Mouse (Mus musculus) brain, embryonic 14.5 days (tissue): Measurements from ENCODE around the gene Smdt1. TPM values are rescaled to one million over a fixed set of nuclear protein-coding genes. Genes with fewer than 3 reads are reported as not detected.
"Not testable (repeated sequence)": the region's sequence is repeated elsewhere in the genome, so short reads cannot be mapped to it uniquely, and the experiment has no call there.

ENCODE experiments used
- DNase-seq: peaks from one replicate; pipeline ENCODE4 v3.0.0-alpha.2; 2011; ENCODE audit warnings: low read depth
- CTCF ChIP-seq: fragments of 200-500 bp; IDR thresholded peaks from 2 replicates; pipeline ENCODE4 v1.5.1; 2012; ENCODE audit warnings: inconsistent platforms, mild to moderate bottlenecking, moderate library complexity, borderline replicate concordance; ENCODE audit not compliant: insufficient read depth, insufficient read length; ENCODE audit errors: extremely low read depth
- POLR2A ChIP-seq: fragments of 200-500 bp; IDR thresholded peaks from 2 replicates; pipeline ENCODE4 v1.6.1; 2012; ENCODE audit warnings: mild to moderate bottlenecking, inconsistent platforms, borderline replicate concordance; ENCODE audit not compliant: poor library complexity, insufficient read depth, insufficient read length, severe bottlenecking; ENCODE audit errors: extremely low read depth
- polyA plus RNA-seq: library from polyadenylated mRNA; depleted of rRNA; stranded (reverse); fragments of >200 nt; gene quantifications from 2 replicates; pipeline ENCODE4 v1.2.3, GENCODE M21; 2012

The Smdt1 gene
- polyA plus RNA-seq, 1 experiment, result 231 TPM

- no peak for TF ChIP-seq POLR2A
- TF ChIP-seq CTCF, result peak; percentile 29; the same call in 1 of the 2 replicates
- peak; percentile 37 for DNase-seq
Measured at GRCm38 (mm10) chr15:82361459-82362018, 22.8 kb downstream of the Smdt1 start.

DNA sequence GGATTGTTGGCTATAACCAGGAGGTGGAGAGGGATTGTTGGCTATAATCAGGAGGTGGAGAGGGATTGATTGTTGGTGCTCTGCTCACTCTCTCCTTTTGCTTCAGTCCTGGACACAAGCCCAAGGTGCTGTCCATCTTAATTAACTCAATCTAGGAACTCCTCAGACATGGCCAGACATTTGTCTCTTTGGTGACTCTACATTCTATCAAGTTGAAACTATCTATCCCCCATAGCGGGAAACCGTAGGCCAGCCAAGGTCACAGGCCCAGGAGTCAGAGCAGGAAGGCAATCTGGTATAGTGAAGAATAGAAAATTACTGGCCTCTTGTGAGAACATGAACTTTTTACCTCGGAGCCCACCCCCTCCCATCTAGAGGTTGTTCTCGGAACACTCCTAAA lies 23.5 kb downstream of the Smdt1 start:
- TF ChIP-seq CTCF (no peak), POLR2A (no peak)
- DNase-seq, result no peak

DNA sequence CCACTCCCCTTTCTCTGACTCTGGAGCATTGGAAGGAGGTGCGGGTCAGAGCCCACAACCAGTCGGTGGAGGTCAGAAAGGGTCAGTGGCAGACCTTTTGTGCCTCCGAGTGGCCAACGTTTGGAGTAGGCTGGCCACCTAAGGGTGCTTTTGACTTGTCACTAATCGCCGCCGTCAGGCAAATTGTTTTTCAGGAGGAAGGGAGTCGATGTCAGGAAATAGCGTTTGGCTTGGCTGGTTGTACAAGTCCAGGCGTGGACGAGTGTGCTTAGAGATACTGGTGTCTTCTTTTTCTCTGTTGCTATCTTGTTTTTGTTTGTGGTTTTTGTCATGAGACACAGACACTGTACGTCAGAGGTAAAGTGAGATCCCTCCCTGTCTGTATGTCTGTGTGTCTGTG lies 25.0 kb downstream of the Smdt1 start:
- DNase-seq, result not testable (repeated sequence)

DNA sequence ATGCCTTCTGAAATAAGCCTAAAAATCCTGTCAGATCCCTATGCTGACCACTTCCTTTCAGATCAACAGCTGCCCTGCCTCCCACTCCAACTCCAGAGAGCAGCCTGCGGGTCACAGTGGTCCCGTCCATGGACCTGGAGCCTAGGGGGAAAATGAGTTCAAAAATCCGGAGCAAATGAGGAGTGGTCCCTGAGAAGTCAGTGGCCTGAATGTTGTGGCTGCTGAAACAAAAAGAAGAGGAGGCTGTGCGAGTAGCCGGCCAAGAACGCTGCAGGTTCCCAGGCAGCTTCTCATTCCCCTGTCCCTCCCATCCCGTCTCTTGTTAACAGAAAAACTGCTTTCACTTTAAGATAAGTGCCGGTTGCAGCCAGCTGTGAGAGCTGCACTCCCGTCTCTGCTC lies 25.8 kb downstream of the Smdt1 start:
- DNase-seq, result not testable (repeated sequence)

GRCm38 (mm10) chr15:82368146-82368545 lies 29.4 kb downstream of the Smdt1 start:
- no peak for DNase-seq

DNA sequence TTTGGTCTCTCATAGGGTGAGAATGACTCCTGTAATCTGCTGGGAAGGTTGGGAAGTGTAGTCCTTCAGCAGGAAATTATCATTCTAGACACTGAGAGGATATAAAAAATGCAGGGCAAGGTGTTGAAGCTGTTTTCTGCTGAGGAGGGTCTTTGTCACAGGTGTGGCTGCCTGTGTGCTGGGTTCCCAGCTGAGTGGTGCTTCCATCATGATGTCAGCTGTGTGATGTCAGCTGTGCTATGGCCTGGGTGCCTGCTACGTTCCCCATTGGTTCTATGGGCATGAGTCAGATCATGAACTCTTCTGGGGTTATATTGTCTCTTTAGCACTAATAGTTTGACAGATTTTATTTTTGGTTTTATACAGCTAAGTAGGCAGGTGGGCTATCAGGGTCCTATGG lies 30.1 kb downstream of the Smdt1 start:
- TF ChIP-seq POLR2A (no peak), CTCF (no peak)
- DNase-seq, result no peak

More at GRCm38 (mm10) chr15:82368146-82368545, 29.4 kb downstream of the Smdt1 start:
- no peak for TF ChIP-seq POLR2A
- TF ChIP-seq CTCF, result no peak

- no peak for DNase-seq
- no peak for TF ChIP-seq POLR2A
- no peak for TF ChIP-seq CTCF
Measured at GRCm38 (mm10) chr15:82372446-82372845, 33.7 kb downstream of the Smdt1 start.

DNA sequence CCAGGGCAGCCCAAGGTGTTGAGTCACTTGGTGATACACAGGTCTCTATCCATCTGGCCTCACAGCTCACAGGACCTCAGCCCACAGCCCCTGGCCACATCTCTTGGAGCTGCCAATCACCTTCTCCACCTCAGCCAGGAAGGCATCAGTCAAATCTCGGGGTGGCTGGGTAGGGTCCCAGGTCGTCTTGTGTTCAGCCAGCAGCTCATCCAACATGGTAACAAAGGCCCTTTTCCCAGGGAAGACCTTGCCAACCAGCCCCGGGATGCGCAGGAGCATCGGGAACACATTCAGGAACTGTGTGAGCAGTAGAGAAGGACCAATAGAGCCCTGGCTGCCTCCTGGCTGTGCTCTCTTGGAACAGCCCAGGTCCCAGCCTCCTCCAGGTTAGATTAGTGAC lies 34.2 kb downstream of the Smdt1 start:
- DNase-seq, result no peak
- TF ChIP-seq POLR2A (no peak), CTCF (no peak)

DNA sequence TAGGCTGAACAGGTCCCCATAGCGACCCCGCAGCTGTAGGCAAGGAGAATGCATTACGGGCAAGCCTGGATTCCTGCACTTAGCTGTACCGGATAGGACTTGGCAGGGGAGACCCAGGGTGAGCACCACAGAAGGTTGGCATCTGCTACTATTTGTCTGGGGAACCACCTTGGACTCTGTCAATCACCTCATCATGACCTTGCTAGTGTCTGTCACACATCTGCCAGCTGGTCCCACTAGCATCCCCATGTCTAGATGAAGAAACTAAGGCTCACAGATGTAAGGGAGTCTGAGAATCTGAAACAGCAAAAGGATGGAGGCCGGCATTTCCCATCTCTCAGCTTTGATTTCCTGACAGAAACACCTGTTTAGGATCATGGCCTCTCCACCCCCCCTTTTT lies 35.7 kb downstream of the Smdt1 start:
- DNase-seq, result no peak

GRCm38 (mm10) chr15:82375855-82376254 lies 37.1 kb downstream of the Smdt1 start:
- TF ChIP-seq CTCF (no peak), POLR2A (no peak)
- DNase-seq, result no peak

More for the DNA sequence above, 35.7 kb downstream of the Smdt1 start:
- no peak for TF ChIP-seq CTCF
- TF ChIP-seq POLR2A, result no peak

DNA sequence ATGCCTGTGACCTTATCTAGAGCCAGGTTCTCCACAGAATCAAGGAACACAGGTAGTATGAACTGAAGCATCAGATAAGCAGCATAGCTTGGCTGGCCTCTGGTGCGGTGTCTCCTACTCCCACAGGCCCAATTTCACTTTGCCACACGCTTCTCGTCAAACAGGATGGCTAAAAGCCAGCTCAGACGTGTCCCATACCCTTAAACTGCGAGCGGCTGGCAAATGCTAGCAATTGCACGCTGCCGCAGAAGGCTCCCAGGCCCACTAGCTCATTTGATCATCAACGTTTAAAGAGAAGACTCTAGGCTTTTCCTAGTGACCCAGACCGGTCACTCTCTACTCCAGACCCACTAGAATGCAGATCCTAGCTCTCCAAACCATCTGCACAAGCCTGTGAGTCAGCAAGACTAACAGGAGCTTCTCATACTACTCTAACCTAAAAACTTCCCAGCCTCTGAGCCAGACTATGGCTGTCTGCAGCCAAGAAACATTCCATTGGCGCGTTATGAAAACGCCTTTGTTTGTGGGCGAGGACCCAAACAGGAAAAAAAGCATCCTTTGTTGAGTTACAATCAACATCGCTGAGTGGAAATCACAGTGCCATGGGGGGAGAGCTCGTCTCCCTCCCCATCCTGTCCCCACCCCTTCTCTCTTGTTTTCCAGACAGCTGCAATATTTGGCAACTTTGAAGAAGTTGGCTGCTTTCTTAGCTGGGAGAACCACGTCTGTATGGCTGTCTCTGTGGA lies 37.8 kb downstream of the Smdt1 start:
- TF ChIP-seq CTCF (no peak), POLR2A (no peak)
- peak; percentile 84 for DNase-seq

DNA sequence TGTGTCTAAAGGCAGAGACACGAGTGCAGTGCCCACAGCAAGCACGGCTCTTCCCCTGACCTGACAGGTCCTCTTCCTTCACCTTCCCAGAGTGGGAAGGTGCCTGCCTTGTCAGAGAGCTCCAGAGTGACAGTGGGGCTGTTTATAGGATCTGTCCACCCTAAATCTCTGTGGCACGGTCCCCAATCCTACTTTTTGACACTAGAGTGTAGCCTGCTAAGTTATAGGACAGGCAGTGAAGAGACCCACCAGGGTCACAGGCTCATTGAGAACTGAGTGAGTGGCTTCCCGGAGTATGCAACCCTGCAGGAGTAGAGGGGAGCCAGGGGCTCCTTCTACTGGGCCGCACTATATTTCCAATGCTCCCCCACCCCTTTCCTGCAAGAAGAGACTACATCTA lies 38.9 kb downstream of the Smdt1 start:
- TF ChIP-seq CTCF (no peak), POLR2A (no peak)
- DNase-seq, result no peak
